Mouse (Mus musculus) yolk sac, embryonic 10.5 days (tissue): ENCODE measurements at regions not wholly inside any gene's neighbourhood (a gene's known extent, or its start where the extent isn't known, plus 50 kb on each side); places are given as distances from the start of the nearest gene placed in this dataset.
A peak's percentile ranks its signal among the peaks of the same experiment; 100 is the strongest.

ENCODE experiments used
- DNase-seq: peaks from one replicate; pipeline ENCODE4 v3.0.0-alpha.2; 2017; ENCODE audit warnings: low spot score

DNA sequence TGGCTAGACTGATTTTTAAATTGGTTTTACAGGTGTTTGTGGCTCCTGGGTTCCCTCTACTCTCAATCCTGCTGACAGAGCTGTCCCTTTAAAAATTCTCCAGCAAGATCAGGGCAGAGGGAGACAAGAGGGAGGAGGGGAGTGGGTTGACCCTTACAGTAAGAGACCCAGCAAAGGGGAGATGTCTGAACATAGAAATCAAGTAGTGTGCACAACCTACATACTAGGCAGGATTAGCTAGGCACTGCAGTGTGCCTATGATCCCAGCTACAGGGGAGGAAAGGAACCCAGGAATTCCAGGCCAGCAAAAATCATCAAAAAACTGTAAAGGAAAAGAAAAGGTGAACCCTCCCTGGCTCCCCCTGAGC lies 113.2 kb upstream of the Thy1 start:
- DNase-seq, result no peak

GRCm38 (mm10) chr9:43930476-43930875 lies 112.7 kb upstream of the Thy1 start:
- no peak for DNase-seq

- DNase-seq, result no peak
Observed at GRCm38 (mm10) chr9:43934012-43934690, 109.0 kb upstream of the Thy1 start.

DNA sequence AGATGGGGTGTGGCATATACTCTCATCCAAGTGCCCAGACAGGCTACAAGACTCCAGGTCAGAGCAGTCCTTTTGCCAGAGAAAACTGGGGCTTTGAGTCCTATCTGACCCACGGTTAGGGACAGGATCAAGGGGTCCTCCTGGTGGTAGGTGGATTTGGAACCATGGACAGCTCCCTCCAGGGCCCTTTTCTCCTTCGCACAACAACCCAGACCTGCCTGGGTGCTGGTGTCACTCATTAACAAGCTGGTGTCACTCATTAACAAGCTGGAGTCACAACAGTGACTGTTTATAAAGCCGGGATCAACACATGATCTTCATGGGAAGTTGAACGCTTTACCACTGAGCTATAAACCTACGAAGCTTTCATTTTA lies 108.5 kb upstream of the Thy1 start:
- peak; percentile 77 for DNase-seq

DNA sequence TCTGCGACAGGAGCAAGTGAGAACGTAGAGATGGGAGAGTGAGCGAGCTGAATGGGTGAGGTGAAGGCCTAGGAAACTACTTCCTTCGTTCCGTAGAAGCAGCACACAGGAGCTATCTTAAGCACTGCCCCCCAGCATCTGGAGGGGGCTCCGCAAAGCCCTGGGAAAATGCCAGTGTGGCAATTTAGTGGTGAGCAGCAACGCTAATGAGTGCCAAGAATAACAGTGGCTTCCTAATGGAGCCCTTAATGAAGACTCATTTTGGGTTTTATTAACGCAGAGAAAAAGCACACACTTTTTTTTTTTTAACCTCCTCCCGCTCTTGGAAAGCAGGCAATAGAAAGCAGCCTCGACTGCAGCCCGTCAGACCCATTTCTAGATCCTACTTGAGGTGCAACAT lies 103.8 kb upstream of the Thy1 start:
- DNase-seq, result no peak

DNA sequence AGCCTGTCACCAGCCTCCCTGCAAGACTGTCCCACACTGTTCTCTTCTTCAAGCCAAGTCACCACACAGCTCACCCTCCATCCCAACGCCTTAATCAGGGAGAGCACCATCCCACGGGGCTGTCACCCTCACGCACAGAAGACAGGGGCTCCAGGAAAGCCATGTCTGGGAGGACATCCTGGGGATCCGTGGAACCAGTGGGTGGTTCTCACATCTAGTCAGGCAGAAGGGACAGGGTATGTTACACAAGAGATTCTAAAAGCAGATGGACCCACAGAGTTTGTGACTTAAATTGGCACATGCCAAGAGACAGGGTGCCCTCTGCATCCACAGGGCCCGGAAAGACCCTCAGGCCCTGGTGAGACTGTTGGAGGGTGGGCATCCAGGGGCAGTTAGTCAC lies 101.0 kb upstream of the Thy1 start:
- DNase-seq, result no peak

GRCm38 (mm10) chr9:43943522-43943921 lies 99.7 kb upstream of the Thy1 start:
- DNase-seq, result no peak

DNA sequence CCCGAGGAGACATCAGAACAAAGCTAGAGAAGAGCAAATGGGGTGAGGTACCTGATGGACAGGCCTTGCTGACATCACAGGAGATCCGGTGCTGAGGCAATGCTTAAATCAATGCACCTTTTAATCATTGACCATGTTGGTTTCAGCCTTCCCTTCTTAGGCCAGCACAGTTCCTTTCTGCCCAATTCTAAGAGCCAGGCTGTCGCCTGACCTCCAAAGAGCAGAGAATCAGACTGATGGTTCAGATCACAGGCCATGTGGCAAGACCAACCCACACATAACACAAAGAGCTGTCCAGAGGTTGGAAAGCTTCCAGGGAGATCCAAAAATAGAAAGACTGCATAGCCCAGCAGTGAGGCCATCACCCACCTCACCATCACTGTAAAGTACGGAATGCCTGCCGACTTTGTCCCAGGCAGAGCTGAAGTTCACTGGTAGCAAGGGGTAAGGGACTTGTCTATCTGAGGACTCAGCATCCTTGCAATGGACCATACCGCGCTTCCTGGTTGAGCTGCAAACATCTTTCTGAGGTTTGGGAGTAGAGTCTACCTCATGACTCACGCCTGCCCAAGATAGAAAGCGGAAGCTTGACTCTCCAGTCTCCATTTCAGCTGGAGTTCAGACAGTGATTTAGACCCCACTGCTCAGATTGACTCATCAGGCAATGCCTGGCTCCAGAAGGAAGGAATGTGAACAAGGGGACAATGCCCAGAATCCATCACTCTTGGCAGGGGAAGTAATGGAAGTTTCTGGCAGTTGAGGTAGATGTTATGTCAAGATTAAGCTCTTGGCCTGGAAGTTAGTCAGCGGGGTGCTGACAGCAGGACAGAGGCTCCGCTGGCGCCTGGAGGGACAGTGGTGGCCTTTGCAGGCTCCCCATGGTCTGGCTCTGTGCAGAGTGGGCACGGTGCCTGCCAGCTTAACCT lies 98.1 kb upstream of the Thy1 start:
- no peak for DNase-seq

DNA sequence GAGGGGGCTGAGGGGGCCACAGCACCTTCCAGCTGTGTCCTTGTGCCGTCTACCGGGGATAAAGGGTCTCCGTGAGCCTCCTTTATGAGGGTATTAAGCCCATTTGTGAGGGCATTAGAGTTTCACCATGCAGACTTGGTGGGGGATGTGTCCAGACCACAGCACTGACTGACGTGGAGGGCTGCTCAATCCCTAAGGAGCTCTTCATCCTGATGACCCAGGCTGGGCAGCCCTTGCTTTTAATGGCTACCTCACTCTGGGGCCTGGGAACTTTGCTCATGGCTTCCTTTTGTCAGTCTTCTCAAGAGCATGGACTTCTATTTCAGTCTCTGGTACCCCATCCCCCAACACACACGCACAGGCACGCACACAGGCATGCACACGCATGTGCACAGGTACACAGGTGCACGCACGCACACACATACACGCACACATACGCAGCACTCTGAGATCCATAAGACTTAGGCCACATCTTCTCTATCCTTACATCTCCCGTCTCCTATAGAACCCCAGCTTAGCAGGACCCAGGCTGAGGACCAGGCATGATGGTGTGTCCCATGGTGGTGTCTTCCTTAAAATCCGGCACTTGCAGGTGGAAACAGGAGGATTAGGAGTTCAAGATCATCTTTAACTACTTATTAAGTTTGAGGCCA lies 97.1 kb upstream of the Thy1 start:
- DNase-seq, result no peak

- no peak for DNase-seq
Observed at GRCm38 (mm10) chr9:43947089-43947488, 96.1 kb upstream of the Thy1 start.

- DNase-seq, result no peak
Observed at GRCm38 (mm10) chr9:43947490-43948150, 95.6 kb upstream of the Thy1 start.

GRCm38 (mm10) chr9:43953128-43953527 lies 90.1 kb upstream of the Thy1 start:
- DNase-seq, result no peak

- peak; percentile 45 for DNase-seq
Observed at GRCm38 (mm10) chr9:43959541-43959940, 83.6 kb upstream of the Thy1 start.

- DNase-seq, result no peak
Observed at GRCm38 (mm10) chr9:43961431-43961830, 81.8 kb upstream of the Thy1 start.

DNA sequence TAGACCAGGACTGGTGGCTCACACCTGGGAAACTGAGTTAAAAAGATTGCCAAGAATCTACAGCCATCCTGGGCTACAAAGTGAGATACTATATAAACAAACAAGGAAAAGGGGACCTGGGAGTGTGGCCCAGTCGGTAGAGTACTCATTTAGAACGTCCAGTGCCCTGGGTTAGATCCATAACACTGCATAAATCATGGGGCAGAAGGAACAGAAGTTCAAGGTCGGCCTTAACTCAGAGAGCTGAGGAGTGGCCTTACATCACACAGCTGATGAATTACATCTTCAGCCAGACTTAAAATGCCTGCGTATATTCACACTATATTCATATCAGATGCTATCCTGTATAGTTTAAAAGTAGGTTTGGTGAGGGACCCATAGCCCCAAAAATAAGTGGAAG lies 78.0 kb upstream of the Thy1 start:
- DNase-seq, result no peak

DNA sequence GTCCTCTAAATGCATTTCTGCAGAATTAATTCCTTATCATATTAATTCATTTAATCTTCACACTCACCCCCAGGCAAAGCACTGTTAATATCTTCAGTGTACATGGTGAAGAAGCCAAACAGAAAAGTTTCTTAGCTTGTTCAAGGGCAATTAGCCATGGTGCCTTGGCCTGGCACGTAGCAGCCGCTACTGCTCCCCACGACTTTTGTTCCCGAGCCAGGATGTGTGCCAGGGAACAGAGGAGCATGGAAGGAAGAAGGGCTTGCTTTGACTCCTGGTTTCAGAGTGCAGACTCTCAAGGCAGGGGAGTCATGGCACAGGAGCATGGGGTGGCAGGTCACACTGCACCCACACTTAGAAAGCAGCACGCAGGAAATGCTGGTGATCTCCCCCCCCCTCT lies 77.4 kb upstream of the Thy1 start:
- DNase-seq, result no peak

DNA sequence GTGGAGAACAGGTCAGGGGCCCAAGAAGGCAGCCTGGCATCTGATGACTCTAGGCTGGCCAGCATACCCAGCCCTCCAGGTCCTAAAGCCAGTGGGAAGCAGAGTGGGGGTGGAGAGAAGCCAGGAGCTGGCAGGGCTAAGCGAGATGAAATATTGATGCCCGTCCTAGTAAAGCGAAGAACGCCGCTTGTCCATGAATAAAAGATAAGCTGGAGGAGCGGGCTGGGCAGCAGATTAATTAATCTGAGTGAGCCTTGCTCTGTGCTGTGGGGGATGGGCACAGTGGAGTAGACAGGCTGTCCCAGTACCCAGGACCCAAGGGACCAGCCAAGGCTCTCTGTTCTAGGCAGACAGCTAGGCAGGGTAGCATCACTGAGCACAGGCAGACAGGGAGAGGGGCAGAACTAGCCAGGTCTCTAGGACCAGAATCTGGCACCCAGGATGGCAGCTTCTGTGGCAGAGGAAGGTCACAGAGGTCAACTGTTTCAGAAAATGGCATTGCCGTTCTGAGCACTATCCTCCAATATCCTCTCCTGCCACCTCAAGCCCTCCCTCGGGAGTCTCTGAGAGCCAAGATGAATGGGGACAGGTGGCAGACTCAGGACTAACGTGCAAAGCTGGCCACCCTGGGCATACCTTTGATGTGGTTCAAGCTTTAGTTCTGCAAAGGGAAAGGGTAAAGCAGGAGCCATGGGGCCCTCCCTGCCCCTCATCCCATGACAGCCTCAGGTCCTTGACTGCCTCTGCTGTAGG lies 73.0 kb upstream of the Thy1 start:
- no peak for DNase-seq

DNA sequence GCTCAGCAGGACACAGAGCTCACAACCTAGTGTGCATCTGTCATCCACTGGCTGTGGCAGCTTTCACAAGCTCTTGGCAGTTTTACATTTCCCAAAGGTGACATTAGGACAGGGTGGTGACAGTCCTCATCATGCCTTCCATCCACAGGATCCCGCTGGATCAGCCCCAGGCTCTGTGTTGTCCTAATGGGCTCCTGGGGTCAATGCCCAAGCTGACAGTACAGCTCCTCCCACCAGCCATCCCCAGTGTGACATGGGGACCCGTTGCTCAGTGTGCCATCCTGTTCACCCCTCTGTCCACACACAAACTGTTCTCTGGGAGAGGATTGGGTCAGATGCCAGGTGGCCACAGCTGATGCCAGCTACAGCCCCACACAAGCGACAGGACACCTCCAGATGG lies 72.3 kb upstream of the Thy1 start:
- DNase-seq, result no peak

DNA sequence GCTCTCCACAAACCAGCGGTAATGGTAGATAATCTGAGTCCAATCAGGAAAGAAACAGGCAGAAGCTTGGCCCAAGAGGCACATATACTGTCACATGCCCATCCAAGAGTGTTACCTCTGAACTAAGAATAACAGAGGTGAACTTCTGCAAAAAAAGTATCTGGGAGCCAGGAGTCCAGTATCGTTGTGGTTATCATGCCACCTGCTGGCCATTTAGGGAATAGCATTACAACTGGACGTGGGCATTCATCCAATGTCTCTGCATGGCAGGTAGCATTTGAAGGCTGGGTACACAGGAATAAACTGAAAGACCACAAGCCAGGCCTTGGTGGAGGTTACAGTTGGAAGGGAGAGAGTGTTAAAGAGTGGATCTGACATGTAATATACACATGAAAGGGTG lies 70.9 kb upstream of the Thy1 start:
- DNase-seq, result no peak

GRCm38 (mm10) chr9:43975405-43975804 lies 67.8 kb upstream of the Thy1 start:
- no peak for DNase-seq

GRCm38 (mm10) chr9:43976366-43976765 lies 66.8 kb upstream of the Thy1 start:
- no peak for DNase-seq

DNA sequence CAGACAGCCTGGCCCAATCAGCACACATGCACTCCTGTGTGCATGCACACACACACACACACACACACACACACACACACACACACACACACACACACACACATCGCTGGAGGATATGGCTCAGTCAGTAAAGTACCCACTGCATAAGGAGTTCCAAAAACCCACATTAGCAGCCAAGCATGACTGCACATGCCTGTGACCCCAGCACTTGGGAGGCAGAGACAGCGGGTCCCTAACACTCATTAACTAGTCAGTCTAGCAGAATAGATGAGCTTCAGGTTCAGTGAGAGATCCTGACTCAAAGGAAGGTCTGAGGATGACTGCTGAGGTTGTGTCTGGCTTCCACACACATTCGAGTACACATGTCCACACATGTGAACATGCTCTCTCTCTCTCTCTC lies 65.4 kb upstream of the Thy1 start:
- no peak for DNase-seq
